Mouse (Mus musculus) ES-CJ7 (cell line): ENCODE measurements around the gene Tmc8.
"Not testable (repeated sequence)": the region's sequence is repeated elsewhere in the genome, so short reads cannot be mapped to it uniquely, and the experiment has no call there.

Experiments
- DNase-seq: peaks from one replicate; pipeline ENCODE4 v3.0.0; 2011; ENCODE audit warnings: low read depth, low spot score

Tmc8 gene

GRCm38 (mm10) chr11:117825333-117826101 lies 43.6 kb downstream of the Tmc8 start, which contains the start of the genes Afmid and Tk1:
Gene Afmid, plus strand, starts transcription at chr11:117825924.
Gene Tk1, minus strand, starts transcription at chr11:117826092.
- DNase-seq = peak; percentile 94

- peak; percentile 74 for DNase-seq
Observed at GRCm38 (mm10) chr11:117826164-117826563, 44.3 kb downstream of the Tmc8 start.

- DNase-seq = no peak
Observed at GRCm38 (mm10) chr11:117826916-117827315, 45.0 kb downstream of the Tmc8 start.

- no peak for DNase-seq
Observed at GRCm38 (mm10) chr11:117827386-117827785, 45.5 kb downstream of the Tmc8 start.

GRCm38 (mm10) chr11:117828149-117828887 lies 46.4 kb downstream of the Tmc8 start:
- no peak for DNase-seq

- no peak for DNase-seq
Observed at GRCm38 (mm10) chr11:117828888-117829604, 47.2 kb downstream of the Tmc8 start.

GRCm38 (mm10) chr11:117829671-117830215 lies 47.9 kb downstream of the Tmc8 start:
- no peak for DNase-seq

- no peak for DNase-seq
Observed at GRCm38 (mm10) chr11:117830401-117830800, 48.5 kb downstream of the Tmc8 start.

GRCm38 (mm10) chr11:117832086-117832969 lies 50.5 kb downstream of the Tmc8 start:
- DNase-seq = peak; percentile 94

GRCm38 (mm10) chr11:117833509-117833908 lies 51.6 kb downstream of the Tmc8 start:
- not testable (repeated sequence) for DNase-seq

GRCm38 (mm10) chr11:117834086-117834485 lies 52.2 kb downstream of the Tmc8 start:
- no peak for DNase-seq

- DNase-seq = peak; percentile 88
Observed at GRCm38 (mm10) chr11:117836306-117836705, 54.4 kb downstream of the Tmc8 start.

GRCm38 (mm10) chr11:117838572-117838971 lies 56.7 kb downstream of the Tmc8 start:
- peak; percentile 58 for DNase-seq

GRCm38 (mm10) chr11:117839021-117839420 lies 57.1 kb downstream of the Tmc8 start:
- DNase-seq = no peak

- DNase-seq = no peak
Observed at GRCm38 (mm10) chr11:117840910-117841309, 59.0 kb downstream of the Tmc8 start.
